Mouse (Mus musculus) heart, postnatal 36 days (tissue): ENCODE measurements around the gene Tigd4. TPM values are rescaled to one million over a fixed set of nuclear protein-coding genes. Genes with fewer than 3 reads are reported as not detected.
A peak's percentile ranks its signal among the peaks of the same experiment; 100 is the strongest.

Source experiments
- DNase-seq, 2 experiments: peaks; one replicate each; pipeline ENCODE4 v3.0.0; 2021 to 2022
- intact Hi-C: fragments of 180-260 bp; cut with DNase I; formaldehyde crosslinking; loops from one replicate; pipeline ENCODE4 v1.15.1; 2025
- total RNA-seq, 2 experiments: library from RNA; stranded (reverse); gene quantifications; 2 replicates each; pipeline ENCODE4 v1.2.3; 2021

Tigd4 gene
- total RNA-seq, 2 experiments from 2014 or later, result 0.08 TPM; not detected in 1

DNA sequence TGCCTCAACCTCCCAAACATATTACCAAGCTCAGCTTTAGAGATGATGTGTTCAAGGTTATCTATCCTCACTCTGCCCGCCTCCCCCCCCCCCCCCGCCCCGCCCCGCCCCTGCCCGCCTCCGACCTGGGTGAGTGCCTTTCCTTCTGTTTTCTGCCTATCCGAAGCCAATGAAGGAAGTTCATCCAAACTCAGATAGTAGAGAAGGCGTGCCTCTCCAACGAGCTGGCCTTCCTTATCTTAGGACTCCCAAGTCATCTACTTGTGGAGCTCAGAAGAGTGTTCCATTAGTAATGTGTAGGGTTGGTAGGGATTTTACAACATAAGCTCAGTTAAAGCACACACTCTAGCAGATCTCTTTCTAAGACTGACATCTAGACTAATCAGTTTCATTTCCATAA lies 9.8 kb downstream of the Tigd4 start:
- DNase-seq, result no peak
- intact Hi-C loops, result no loop called here

DNA sequence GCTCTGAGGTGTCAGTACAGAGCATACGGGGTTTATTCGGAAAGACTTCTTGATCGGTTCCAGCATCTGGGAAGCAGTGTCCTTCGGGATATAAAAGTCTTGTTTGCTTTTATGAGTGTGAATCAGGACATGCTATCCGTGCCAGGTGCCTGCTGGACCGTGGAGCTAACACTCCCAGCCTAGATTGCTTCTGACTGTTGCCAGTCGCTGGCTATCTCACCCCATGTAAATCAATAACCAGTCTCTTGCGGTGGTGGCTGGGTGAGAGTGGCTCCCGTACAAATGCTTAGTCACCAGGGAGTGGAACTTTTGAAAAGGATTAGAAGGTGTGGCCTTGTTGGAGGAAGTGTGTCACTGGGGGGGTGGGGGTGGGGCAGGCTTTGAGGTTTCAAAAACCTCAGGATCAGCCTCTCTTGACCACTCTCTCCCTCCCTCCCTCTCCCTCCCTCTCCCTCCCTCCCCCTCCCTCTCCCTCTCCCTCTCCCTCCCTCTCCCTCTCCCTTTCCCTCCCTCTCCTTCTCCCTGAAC lies 16.9 kb downstream of the Tigd4 start:
- intact Hi-C loops, result no loop called here
- no peak for DNase-seq

DNA sequence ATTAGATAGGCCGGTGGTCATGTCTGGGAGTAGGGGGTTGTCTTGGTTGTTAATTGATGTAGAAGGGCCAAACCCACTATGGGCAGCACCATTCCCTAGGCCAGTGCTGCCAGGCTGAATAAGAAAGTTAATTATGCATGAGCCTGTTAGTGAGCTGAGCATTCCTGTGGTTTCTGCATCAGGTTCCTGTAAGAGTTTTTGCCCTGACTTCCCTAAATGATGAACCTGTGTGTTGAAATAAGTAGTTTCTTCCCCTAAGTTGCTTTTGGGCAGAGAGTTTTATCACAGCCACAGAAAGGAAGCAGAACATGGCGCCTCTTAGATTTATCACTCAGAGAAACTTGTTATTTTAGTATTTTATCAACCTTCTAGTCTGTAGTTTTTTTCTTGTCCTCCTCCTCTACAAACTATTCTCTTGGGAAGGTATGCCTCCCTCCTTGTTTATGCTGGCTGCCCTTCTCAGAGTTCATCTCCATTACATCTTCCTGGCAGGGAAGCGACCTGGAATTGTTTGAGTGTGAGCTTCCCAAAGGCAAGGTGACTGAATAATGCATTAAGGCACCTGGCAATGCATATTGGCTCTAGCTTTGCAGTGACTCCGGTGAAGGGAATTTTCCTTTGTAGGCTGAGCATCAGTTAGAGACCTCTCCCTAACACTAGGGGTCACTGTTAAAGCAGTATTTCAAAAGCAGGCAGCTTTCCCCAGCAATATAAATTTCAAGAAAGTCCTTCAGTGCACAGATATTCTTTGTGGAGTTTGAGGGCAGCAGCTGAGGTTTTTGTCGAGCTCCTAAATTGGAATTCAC lies 21.9 kb downstream of the Tigd4 start:
- peak; percentile 13 to 23 for DNase-seq
- intact Hi-C loops, result loop anchor here (1.0 to 5.0 kb wide), 4 partner anchors 78 to 292 kb away; no protein-coding TSS in a partner anchor

DNA sequence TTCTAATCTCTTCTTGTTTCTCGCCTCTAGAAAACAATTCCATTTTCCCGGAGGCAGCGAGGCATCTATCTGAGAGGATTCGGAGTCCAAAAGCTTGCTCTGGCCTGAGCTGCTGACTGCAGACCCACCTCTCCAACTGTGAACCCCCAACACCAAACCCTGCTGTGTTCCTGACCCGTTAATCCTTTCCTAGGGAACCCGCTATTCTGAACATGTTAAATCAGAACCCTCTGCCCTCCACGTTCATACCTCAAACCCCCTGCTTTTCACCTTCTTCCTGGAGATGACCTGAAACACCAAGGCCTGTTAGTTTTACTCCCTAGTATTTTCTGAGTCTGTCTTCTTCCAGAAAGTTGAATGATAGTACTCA lies 22.5 kb downstream of the Tigd4 start:
- intact Hi-C loops, result loop anchor here (1.0 to 5.0 kb wide), 4 partner anchors 77 to 291 kb away; no protein-coding TSS in a partner anchor

DNA sequence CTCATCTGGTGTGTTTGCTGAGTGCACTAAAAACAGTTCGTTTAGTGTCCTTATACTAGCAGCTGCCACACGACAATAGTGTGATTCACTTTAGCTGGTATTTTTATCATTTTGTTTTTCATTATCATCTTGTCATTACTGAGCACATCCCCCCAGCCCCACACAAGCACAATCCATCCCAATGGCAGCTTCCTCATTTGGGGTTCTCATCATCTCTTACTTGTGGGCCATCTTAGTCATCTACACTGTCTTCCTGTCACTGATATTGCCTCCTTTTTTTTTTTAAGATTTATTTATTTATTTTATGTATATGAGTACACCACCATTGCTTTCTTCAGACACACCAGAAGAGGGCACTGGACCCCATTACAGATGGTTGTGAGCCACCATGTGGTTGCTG lies 25.3 kb downstream of the Tigd4 start:
- no peak for DNase-seq
- intact Hi-C loops, result loop anchor here (5.0 kb wide), 2 partner anchors 274 to 289 kb away; no protein-coding TSS in a partner anchor

More for the DNA sequence above, 22.5 kb downstream of the Tigd4 start:
- no peak for DNase-seq

DNA sequence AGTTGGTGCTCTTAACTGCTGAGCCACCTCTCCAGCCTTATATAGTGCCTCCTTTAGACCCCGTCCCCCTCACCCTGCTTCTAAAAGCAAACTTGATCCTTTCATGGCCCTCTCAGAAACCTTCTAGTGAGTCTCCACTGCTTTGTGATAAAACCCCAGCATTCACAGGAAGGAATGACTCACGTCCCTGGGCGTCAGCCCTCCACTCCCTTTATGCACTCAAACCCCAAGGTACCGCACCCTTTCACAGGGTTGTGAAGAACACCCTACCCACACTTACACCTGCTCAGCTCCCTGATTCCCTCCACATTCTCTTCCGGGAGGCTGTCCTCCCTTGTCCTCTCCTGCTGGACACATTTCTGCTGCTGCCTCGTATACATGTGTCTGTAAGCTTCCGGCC lies 25.7 kb downstream of the Tigd4 start:
- intact Hi-C loops, result loop anchor here (5.0 kb wide), 2 partner anchors 273 to 288 kb away; no protein-coding TSS in a partner anchor

DNA sequence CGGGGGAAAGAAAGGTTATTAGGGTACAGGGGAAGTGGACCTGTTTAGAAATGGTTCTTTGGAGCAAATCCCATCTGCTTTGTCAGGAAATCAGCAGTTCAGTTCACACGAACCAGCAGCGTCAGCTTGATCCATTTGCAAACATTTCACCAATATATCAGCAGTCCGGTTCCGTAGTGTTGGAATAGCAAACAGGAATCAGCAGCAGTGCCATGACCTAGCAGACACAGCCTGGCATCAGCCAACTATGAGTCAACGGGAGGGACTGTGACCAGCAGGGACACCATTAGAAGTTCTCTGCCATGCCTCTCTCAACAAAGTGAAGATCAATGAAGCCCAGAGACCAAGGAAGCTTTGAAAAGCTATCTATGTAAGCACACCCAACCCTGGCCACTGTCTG lies 26.4 kb downstream of the Tigd4 start:
- intact Hi-C loops, result loop anchor here (5.0 kb wide), 2 partner anchors 273 to 288 kb away; no protein-coding TSS in a partner anchor
- DNase-seq, result no peak

More for the DNA sequence above, 25.7 kb downstream of the Tigd4 start:
- no peak for DNase-seq

DNA sequence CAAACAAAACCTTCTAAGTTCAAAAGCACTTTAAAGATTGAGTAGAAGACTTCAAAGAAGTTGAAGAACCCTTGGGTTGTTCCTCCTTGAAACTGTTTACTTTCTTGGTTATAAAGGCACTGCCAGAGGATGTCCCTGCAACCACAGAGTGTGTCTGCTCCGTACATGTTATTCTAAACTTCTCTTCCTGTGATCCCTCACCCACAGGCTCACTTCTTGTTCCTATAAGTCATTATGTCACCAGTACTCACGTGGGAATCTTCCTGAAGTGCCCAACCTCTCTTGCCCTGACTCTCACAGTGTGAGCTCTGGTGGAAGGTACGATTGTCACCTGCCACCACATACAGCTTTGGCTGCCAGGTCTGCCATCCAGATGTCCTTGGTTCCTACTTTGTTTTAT lies 28.7 kb downstream of the Tigd4 start:
- intact Hi-C loops, result no loop called here
- no peak for DNase-seq

DNA sequence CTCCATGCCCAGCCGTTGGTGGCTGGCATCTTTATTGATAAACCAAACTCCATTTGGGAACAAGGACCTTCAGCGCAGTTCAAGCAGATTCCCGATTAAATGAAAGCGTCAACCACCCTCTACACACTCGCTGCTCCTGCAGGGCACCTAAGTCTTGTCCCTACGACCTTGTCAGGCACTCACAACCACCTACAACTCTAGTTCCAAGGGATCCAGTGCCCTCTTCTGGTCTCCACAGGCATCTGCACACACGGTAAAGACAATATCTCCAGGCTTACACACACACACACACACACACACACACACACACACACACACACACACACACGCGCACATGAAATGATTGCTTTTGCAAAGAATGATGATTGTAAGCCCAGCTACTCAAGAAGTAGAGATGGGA lies 38.2 kb downstream of the Tigd4 start:
- no peak for DNase-seq
- intact Hi-C loops, result no loop called here

DNA sequence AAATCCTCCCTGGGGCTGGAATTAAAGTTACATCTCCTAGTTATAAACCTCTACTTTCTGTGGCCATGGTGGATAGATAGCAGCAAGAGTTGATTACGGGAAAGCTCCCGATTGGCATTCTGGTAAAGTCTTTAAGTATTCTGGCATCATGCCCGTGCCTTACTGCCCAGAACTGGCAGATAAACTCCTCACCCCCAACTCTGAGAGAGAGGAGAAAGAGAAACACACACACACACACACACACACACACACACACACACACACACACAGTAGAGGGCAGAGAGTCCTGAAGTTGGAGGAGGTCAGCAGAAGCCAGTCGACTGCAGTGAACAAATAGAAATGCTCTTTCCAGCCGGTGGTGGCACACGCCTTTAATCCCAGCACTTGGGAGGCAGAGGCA lies 43.7 kb downstream of the Tigd4 start:
- DNase-seq, result no peak
- intact Hi-C loops, result no loop called here

DNA sequence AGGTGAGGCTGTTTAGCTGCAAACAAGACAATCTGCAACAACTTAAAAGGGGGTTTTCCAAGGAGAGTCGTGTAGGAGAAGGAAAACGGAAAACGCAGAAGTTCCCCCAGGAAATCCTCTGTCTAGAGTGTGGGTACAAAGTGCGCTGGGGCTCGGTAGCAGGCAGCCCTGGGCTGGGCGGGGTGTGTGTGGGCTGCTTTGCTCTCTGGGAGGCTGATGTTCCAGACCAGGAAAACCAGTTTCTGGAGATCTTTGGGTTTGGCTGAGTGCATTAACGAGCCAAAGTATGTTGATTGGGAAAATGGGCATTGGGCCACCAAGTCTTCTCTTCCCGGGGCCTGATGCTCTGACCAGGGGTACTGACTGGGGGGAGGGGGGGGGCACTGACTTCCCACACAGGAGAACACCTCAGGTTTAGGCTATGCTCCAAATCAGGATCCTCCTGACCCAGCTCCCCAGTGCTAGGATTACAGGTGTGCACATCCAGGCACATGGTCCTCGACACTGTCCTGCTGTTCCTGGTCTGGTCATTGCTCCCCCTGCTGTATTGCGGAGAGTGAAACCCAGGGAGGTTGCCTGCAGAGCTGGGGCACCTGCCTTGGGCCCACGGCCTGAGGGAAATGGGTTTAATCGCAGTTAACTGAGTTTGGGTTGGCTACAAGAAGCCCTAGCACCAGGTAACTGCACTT lies 44.7 kb downstream of the Tigd4 start:
- intact Hi-C loops, result no loop called here
- no peak for DNase-seq

DNA sequence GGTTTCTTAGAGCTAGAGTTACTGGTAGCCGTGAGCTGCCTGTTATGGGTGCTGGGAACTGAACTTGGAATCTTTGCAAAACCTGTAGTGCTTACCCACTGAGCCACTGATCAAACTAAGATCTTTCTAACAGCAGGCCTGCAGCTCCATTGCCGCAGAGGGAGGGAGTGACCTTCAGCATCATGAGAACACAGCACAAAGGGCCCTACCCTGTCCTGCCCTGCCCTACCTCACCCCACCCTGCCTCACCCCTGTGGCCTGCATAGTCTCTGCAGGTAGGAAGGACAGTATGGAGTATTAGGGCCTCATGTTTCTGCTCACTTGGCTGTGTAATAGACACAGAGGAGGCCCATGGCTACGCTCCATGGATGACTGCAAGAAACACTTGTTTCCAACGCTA lies 45.5 kb downstream of the Tigd4 start:
- DNase-seq, result no peak
- intact Hi-C loops, result no loop called here

DNA sequence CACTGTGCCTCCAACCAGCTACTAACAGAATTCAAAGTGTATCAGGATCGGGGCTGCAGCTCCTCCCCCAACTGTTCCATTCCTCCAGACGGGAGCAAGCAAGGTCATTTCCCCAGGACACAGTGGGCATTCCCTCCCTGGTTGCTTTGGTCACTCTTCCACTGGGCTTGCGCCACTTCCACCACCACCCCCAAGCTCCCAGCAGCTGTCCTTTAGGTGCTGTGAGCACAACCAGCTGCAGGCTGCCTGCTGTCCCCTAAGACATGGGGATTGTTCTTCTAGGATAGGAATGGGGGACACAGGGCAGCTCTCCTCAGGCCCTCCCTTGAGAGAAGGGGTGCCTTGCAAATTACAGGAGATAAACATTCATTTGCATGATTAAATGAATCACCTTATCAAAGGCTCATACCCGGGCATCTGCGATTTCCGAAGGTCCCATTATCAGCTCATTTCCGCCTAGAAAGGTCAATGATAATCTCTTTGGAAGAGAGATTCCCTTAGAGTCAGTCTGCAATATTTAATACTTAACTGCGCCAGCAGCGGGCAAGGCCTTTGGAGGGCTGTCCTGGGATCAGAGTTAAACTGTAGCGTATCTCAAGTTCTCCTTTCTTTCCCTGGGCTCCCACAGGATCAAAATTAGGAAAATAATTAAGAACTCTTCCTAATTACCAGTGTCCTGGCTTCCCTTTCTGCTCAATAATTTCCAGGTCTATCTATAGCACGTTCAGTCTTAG lies 46.6 kb downstream of the Tigd4 start:
- intact Hi-C loops, result no loop called here
- DNase-seq, result no peak

DNA sequence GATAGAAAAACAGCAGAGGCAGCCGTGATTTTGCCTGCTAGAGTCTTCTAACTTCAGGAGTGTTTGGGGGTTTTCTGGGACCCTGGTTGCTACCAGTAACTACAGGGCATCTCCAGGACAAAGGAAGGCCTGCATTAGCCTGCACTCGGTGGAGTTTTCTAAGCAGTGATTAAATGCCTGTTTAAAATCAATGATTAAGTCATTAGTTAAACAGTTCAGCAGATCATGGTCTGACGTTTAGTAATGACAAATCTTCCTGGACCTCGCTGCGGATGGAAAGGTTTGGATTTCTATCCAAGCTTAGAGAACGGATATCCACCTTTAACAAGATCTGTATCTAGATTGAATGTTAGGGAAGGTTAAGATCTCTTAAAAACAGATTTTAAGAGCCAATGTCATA lies 47.2 kb downstream of the Tigd4 start:
- DNase-seq, result no peak
- intact Hi-C loops, result no loop called here

DNA sequence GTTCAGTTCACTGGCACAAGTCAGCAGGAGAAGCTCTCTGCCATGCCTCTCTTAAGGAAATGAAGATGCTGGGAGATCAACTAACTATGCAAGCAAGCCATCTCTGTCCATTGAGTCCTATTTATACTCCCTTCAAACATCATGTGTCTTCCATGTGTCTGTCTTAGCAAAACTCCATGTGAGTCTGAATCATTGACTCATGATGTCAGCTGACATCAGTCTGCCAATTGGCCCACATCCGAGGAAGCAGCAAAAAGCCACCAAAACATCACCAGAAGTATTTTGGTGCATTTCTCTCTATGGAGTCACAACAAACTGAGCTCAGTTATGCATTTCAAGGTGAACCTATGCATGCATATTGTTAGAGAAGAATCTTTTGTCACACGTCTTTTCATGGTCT lies 48.0 kb downstream of the Tigd4 start:
- intact Hi-C loops, result no loop called here
- no peak for DNase-seq

DNA sequence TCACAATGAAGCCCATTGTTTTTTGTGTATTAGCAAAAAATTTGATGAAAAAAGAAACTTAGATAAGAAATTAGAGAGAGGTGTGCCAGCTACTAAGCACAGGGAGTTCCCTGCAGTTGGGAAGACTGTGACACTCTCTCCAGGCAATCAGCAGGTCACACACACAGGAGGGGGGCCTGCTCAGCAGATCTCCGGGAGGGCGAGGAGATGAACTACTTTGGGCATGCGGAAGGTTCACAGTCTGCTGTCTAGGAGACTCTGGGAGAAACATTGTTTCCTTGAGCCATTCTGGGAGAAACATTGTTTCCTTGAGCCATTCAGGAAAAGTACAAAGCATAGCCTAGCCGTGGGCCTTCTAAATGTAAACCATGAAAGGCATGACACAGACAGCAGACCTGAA lies 49.6 kb downstream of the Tigd4 start:
- intact Hi-C loops, result no loop called here
- DNase-seq, result no peak

DNA sequence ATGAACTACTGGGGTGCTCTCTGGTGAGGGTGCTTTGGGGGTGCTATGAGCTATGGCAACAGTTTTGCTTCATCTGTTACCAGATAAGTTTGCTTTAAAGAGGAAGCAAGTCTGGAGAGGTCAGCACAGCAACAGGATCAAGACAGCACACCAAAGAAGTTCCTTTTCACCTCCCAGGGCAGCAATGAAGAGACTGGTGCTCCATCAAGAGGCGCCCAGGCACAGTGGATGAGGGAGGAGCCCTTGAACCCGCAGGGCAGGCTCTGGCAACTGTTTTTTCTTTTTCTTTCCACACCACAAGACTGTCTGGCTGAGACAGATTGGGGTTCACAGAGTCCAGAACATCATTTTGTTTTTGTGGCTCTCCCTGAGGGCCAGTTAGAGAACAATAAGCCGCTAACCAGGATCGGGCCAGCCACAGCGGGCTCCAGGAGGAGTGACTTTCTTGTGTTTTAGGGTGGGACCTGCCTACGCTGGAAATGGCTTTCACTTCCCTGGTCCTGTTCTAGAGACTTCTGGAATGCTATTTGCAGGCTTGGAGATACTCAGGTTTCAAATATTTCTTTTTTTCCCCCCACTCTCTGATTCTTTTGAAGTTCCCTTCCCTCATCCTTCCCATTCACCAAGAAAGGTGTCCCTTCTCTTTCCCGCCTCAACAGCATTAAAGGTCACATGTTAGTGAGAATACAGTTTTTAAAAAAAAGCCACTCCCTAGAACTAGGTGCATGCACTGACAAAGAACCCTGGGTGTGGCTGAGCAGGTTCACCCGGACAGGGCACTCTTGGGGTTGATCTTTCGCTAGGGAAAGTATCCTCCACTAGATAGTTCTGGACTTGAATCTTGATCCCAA lies 52.0 kb downstream of the Tigd4 start:
- intact Hi-C loops, result no loop called here
- no peak for DNase-seq

DNA sequence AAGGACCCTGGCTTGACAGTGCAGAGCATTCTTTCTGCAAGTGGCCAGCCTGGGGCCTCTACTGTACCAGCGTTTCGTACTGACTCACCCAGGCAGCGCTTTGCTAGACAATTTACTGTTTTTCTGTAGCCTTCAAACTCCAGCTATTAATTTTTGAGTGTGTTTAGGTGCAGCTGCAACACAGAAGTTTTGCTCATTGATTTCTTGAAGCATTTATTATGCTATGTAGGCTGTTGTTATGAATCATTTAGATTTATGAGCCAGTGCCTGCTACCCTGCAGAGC lies 52.6 kb downstream of the Tigd4 start:
- intact Hi-C loops, result no loop called here
- DNase-seq, result no peak

DNA sequence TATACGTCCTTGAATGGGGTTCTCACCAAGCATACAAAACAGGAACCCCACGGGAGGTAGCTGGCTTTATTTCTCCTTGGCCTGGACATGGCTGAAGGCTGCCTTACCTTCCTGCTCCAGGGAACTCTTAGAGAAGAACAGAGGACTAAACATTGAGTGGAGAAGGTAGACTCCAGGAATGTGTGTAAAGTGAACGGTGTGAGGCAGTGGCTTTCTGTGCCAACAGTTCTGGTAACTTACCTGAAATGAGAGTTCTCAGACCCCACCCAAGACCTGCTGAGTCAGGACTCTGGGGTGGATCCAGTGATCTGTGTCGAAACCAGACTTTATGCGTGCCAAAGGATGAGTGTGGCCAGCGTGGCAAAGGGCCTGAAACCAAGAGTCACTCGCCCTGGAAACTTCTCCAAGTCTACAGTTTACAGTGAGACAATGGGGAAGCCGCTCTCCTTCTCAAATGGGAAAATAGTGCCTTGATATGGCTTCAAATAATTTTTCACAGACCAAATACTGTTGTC lies 53.0 kb downstream of the Tigd4 start:
- no peak for DNase-seq
- intact Hi-C loops, result no loop called here
